ENCODE assay signal across 18 mouse cellular contexts in genomic region chr6:120982314-120982713, GRCm38 (mm10).
"Had no signal": no experiment of that assay in that cellular context is flagged by ENCODE, and none has a peak within 500 bp of the region (broad histone marks: within the 10 kb centered on the region; RNA-seq: fewer than 3 reads in every experiment).

No protein-coding gene starts in this region.

- H3K27ac ChIP-seq: lung, embryonic 15.5 days; macrophage; midbrain, embryonic 10.5 days; midbrain, embryonic 12.5 days; midbrain, embryonic 15.5 days; neural tube, embryonic 13.5 days; neural tube, embryonic 15.5 days had no signal

- H3K27me3 ChIP-seq: lung, embryonic 15.5 days; midbrain, embryonic 12.5 days; midbrain, embryonic 15.5 days; neural tube, embryonic 13.5 days; neural tube, embryonic 15.5 days had no signal

- H3K9me3 ChIP-seq: lung, embryonic 15.5 days; midbrain, embryonic 10.5 days; midbrain, embryonic 12.5 days; midbrain, embryonic 15.5 days; neural tube, embryonic 13.5 days; neural tube, embryonic 15.5 days had no signal

- ATAC-seq: midbrain, embryonic 15.5 days had no signal

- H3K4me3 ChIP-seq: lung, embryonic 15.5 days; midbrain, embryonic 10.5 days; midbrain, embryonic 12.5 days; midbrain, embryonic 15.5 days; neural tube, embryonic 13.5 days; neural tube, embryonic 15.5 days had no signal

- H3K9ac ChIP-seq: liver, postnatal 0 days; lung, embryonic 15.5 days; midbrain, embryonic 12.5 days; midbrain, embryonic 15.5 days; neural tube, embryonic 13.5 days; neural tube, embryonic 15.5 days had no signal

- DNase-seq: liver, postnatal 0 days; lung, adult 2 months; lung, postnatal 14 days; lung, postnatal 36 days; retina, postnatal 1 day; right cerebral cortex, adult 18-20 months; right cerebral cortex, postnatal 25 days; right cerebral cortex, postnatal 4 days; spleen, adult 18-20 months; thymus, adult 2 months; thymus, postnatal 4 days had no signal

- H3K4me2 ChIP-seq: lung, embryonic 15.5 days; midbrain, embryonic 12.5 days; midbrain, embryonic 15.5 days; neural tube, embryonic 13.5 days; neural tube, embryonic 15.5 days had no signal
